Mouse (Mus musculus) lung, adult 18-20 months (tissue): ENCODE results near the gene Cdkl1.

Source experiments
- DNase-seq, 2 experiments: peaks; one replicate each; pipeline ENCODE4 v3.0.0; 2022; ENCODE audit warnings: mixed read lengths in 2 of 2

Cdkl1 gene

GRCm38 (mm10) chr12:69783247-69784025 lies 7.6 kb downstream of the Cdkl1 start:
- DNase-seq, result no peak

GRCm38 (mm10) chr12:69781935-69782650 lies 9.0 kb downstream of the Cdkl1 start:
- DNase-seq, result no peak

- DNase-seq, result no peak
These were observed 9.6 kb downstream of the Cdkl1 start for GRCm38 (mm10) chr12:69781480-69781879.

DNA sequence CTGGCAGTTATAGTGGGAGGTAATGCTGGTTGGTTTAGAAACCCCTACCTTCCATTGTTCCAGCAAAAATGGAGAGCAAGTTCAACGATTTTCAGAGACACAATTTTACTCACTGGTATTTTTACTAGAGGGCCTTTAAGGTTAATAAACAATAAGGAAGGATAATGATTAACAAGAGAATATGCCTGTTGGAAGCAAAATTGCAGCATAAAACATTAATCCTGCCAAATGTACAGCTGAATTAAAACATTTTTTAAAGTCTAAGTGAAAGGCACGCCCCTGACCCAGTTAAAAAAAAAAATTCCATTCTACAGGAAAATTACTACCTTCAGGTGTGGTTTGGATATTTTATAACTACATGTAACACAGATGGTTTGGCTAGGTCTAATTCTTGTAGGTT lies 13.1 kb downstream of the Cdkl1 start:
- DNase-seq, result no peak

DNA sequence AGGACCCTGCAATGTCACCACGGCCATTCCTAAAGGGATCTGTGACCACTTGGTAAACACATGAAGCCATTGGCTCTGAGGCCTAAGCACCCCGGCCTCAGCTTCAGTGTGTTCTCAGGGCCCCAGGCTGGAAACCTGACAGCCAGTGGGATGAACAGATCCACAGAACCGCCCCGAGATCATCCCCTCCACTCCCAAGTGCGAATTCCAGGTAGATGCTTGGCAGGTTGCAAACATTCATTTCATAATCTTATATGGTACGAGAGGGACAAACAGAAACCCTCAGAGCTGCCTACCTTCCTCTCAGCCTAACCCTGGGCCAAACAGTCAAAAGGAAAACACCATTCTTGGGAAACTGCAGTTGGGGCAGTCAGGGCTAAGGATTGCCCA lies 13.7 kb downstream of the Cdkl1 start:
- no peak for DNase-seq

DNA sequence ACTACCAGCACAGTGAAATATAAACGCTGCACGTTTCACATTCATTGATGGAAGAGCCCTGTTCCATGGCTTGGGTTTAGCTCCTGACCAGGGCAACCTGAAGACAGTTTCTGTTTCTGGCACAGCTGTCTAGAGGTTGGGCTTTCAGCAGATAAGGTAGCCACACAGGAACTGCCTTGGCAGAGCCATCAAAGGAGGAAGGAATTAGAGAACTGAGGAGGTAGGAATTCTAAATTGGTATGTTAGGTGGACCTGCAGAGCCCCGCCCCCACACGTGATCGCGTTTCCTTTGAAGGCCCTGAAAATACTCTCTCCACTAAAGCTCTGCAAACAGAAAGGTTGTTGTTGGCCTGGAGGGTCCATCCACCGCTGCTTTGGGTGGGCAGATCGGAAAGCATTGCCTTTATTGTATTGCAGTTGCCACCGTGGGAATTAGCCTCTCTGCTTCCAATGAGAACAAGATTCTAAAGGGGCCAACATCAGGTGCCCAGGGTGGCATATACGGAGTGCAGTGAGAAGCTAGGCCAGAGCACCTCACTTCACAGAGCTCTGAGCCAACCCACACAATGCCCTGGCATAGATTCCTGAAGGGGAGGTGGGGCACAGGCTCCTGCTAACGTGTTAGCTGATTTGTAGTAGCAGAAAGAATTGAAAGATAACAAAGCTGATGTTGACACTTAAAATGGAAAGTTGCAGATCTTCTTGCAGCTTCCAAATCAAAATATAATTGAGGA lies 14.3 kb downstream of the Cdkl1 start:
- peak; percentile 34 to 54 for DNase-seq

GRCm38 (mm10) chr12:69768841-69769240 lies 22.2 kb downstream of the Cdkl1 start:
- no peak for DNase-seq

- no peak for DNase-seq
These were observed 23.4 kb downstream of the Cdkl1 start for GRCm38 (mm10) chr12:69767476-69768258.

DNA sequence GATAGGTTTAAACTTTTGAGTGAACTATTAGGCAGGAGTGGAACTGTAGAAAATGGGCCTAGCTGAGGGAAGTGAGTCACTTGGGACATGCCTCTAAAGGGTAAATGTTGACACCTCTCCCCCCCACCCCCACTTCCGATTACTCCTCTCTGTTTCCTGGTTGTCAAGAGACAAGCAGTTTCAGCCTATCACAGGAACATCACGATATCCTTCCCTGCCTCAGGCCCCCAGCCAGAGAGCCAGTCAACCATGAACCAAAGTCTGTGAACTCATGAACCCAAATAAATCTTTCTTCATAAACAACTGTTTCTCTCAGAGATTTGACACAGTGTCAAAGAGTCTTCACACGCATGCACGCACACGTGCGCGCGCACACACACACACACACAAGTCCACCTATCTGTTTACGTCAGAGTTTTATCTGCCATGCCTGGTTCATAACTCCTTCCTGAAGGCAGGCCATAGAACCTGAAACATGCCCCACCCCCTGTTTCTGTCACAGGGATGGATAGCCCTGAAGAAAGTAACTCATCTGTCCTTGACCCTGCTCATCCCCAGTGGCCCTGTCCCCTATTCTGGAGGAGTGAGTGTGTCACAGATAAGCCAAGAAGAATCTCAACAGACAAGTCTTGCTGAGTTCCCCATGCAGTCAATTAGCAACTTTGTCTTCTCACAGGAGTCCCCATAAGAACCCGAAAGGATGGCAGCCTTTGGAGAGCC lies 24.7 kb downstream of the Cdkl1 start:
- no peak for DNase-seq

GRCm38 (mm10) chr12:69765543-69765942 lies 25.5 kb downstream of the Cdkl1 start:
- DNase-seq, result no peak

- no peak for DNase-seq
These were observed 29.5 kb downstream of the Cdkl1 start for GRCm38 (mm10) chr12:69761603-69762002.

- DNase-seq, result no peak
These were observed 30.2 kb downstream of the Cdkl1 start for GRCm38 (mm10) chr12:69760743-69761406.

DNA sequence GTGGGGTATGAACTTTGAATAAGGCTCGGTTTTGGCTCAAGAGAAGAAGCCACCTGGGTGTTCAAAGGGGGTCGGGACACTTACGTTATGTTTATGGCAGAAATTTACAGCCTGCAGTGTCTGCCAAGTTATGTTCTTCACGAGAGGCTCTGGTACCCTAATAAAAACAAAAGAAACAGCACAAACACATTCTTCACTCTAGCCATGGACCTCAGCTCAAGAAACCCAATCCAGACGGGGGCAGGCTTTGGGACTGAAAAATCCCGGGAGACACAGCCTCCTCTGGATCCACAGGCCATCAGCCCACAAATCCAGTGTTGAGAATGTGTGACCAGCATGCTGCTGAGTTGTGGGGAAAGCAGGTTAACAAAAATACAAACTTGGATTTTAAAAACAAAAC lies 31.1 kb downstream of the Cdkl1 start:
- no peak for DNase-seq

- no peak for DNase-seq
These were observed 31.7 kb downstream of the Cdkl1 start for GRCm38 (mm10) chr12:69759267-69759885.

DNA sequence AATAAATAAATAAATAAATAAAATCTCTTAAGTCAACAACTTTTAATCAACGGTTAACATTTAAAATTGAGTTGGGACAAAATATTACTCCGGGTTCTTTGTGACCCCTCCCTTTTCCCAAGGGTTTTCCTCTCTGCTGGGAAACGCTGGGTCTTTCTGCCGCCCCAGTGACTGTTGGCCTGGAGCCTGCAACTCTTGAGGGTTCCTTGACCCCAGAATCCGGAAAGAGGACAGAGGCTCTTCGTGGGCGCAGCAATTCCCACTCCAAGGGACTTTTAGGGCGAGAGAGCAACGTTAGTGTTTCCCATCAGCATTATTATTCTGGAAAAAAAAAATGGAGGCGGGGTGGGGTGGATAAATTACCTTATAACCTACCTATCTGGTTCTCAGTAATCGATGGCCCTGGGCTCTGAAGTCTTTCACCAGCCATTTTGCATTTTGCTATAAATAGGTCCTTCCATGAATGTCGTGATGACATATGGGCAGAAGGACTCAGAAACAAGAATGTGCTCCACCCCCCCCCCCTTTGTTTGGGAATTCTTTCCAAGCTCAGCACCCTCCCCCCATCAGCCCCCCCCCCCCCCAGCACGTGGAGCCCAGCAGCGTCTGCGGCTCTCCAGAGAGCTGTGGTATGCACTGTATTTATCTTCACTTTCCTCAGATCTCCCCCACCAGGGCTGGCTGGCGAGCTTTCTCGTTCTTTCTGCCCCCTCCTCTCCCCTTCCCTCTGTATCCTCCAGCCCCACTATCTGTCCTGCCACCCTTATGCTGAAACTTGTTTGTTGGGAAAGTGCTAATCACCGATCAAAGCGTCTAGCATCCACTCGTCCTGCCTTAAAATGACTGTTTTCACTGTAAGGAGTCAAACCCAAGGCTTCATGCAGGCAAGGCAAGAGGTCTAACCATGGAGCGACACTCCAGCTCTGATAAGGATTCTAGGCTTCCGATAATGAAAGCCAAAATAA lies 32.6 kb downstream of the Cdkl1 start:
- DNase-seq, result peak in 1 of 2 experiments; percentile 19

GRCm38 (mm10) chr12:69757418-69758141 lies 33.5 kb downstream of the Cdkl1 start:
- peak; percentile 85 to 91 for DNase-seq

GRCm38 (mm10) chr12:69756015-69756414 lies 35.1 kb downstream of the Cdkl1 start:
- no peak for DNase-seq

GRCm38 (mm10) chr12:69753936-69754335 lies 37.1 kb downstream of the Cdkl1 start:
- DNase-seq, result no peak

DNA sequence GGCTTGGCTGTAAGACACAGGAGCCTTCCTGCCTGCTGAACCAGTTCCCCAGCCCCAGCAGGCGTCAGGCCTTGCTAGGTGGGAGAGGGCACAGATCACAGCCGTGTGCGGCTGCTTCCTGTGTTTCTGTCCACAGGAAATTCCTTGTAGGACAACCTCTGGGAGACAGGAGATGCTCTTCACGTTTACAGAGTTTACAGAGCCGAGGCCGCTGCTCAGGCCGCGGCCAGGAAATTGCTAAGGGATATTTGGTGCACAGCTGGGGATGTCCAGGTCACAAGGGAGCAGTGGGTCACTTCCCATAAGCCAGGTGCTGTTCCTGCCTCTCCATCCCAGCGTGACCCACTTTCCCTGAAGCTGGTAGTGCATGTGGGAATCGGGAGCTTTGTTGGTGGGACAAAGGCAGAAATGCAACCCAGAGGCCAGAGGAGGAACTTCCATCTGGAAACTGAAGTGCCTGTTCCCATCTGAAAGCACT lies 39.2 kb downstream of the Cdkl1 start:
- no peak for DNase-seq
